Mouse (Mus musculus) cerebellum, adult 2 months (tissue): Measurements from ENCODE around the gene Car10. TPM values are rescaled to one million over a fixed set of nuclear protein-coding genes. Genes with fewer than 3 reads are reported as not detected.

ENCODE experiments used
- DNase-seq, 2 experiments: peaks; one replicate each; pipeline ENCODE4 v3.0.0; 2021
- H3K27ac ChIP-seq: fragments of 200-500 bp; 2 replicates; pipeline ENCODE4 v1.5.1; 2012; ENCODE audit warnings: low read length, control low read depth, inconsistent platforms; ENCODE audit not compliant: insufficient read depth
- H3K27me3 ChIP-seq: fragments of 200-500 bp; 2 replicates; pipeline ENCODE4 v1.6.1; 2012; ENCODE audit warnings: inconsistent platforms, mild to moderate bottlenecking, low read length, moderate library complexity; ENCODE audit not compliant: control insufficient read depth, insufficient read depth
- H3K4me1 ChIP-seq: fragments of 200-500 bp; 2 replicates; pipeline ENCODE4 v1.6.1; 2011; ENCODE audit warnings: low read length; ENCODE audit not compliant: control insufficient read depth, insufficient read depth
- H3K4me3 ChIP-seq: fragments of 200-500 bp; replicated peaks from 2 replicates; pipeline ENCODE3; 2011; ENCODE audit warnings: mild to moderate bottlenecking, low read depth, low read length, control low read depth; ENCODE audit not compliant: insufficient read depth
- CTCF ChIP-seq: fragments of 200-500 bp; IDR thresholded peaks from 2 replicates; pipeline ENCODE4 v1.5.1; 2011; ENCODE audit warnings: low read depth, mild to moderate bottlenecking, control low read depth, low read length, moderate library complexity, borderline replicate concordance; ENCODE audit not compliant: insufficient read depth
- POLR2A ChIP-seq: fragments of 200-500 bp; IDR thresholded peaks from 2 replicates; pipeline ENCODE4 v1.6.1; 2011; ENCODE audit warnings: low read length, control low read depth, borderline replicate concordance; ENCODE audit not compliant: insufficient read depth
- WGBS: fragments of 180-500 bp; shearing (Covaris S2); methylation state at CpG from one replicate; pipeline ENCODE4 v1.1.7; 2018; 5-methylcytosine and 5-hydroxymethylcytosine counted together
- polyA plus RNA-seq: library from polyadenylated mRNA; depleted of rRNA; stranded (reverse); fragments of >200 nt; gene quantifications from 2 replicates; pipeline ENCODE4 v1.2.3, GENCODE M21; 2012

Gene Car10
- polyA plus RNA-seq, 1 experiment: 92.4 TPM

DNA sequence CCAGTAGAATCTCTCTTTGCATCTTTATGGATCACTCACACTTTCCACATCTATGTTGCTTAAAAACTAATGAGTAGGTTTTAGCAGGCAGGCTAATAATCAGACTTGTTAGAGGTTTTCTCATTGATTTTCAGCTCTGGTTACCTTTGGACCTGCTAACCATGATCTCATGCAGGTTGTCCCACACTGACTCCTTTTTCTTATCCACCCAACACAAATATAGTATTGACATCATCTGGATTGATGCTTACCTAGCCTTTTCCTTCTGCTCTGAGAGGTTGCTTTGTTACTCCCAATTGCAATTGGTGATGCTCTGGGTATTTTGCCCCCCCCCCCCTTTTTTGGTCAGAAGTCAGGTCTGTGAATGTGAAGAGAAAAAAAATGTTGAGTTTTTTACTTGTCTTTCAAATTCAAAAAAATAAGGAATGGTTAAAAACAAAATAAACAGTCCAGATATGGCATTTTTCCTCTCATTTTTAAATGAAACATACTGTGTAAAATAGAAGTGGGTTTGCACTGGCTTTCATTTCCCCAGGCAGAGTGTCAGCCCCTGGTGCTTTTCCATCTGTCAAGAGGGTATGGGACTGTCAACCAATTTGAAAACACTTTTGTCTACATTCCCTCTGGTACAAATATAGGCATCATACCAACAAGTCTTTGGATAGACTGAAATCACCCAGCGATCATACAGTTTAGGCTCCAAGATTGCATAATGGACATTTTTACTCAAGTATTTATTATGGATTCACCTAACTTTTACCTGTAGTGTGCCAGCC lies 75.9 kb downstream of the Car10 start:
- peak overlapping the region; percentile 84; the same call in 1 of the 2 replicates for H3K27ac ChIP-seq
- no peaks in the 10 kb centered on the region for H3K27me3 ChIP-seq
- 4% methylated on average over 1 of the region's 1 CpGs for WGBS
- TF ChIP-seq CTCF (no peak), POLR2A (no peak)
- H3K4me1 ChIP-seq: peaks cover 27% of the 10 kb centered on the region
- DNase-seq: peak; percentile 84 to 94
- no peak overlapping the region for H3K4me3 ChIP-seq

DNA sequence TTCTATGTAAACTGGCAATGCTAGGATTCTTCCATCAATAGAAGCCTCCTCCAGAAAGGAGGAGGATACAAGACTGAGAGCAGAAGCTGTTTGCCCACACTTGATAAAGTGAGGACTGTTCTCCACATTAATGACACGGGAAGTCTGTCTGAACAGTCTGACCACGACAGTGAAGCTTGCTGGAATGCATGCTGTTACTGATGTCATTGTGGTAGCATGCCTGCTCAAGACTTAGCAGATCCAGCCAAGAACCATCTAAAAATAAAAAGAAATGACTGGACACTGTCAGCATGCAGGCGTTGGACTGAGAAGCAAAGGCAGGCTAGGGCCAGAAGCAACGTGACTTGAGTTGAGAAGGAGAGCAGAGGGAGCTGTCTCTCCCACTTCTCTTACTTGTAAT lies 87.6 kb downstream of the Car10 start:
- Histone ChIP-seq H3K4me1 (peaks cover 19% of the 10 kb centered on the region; the same call in 1 of the 2 replicates), H3K27ac (peak overlapping the region; percentile 47; the same call in 1 of the 2 replicates), H3K27me3 (no peaks in the 10 kb centered on the region), H3K4me3 (no peak overlapping the region)
- peak; percentile 77 to 93 for DNase-seq
- TF ChIP-seq POLR2A (no peak), CTCF (no peak)
- WGBS: 6% methylated on average over 4 of the region's 4 CpGs

DNA sequence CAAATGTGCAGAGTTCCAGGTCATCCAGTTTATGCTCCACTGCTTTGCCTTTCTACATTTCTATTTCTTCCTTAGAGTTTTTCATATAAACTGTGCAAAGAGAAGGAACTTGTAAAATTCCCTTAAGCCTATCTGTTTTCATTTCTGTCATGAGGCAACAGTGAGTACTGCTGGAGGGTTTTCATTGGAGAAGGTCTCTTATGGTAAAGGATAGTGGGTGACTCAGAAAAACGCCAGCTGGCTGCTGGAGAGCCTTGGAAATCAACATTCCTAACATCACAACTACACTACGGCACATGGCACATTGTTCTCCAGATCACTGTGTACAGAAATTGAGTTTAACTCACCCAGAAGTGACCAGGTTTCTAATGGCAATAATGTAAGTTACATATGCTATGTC lies 88.3 kb downstream of the Car10 start:
- Histone ChIP-seq H3K4me3 (no peak overlapping the region), H3K27ac (peak overlapping the region; percentile 47; the same call in 1 of the 2 replicates), H3K27me3 (no peaks in the 10 kb centered on the region), H3K4me1 (peaks cover 19% of the 10 kb centered on the region; the same call in 1 of the 2 replicates)
- WGBS: 21% methylated on average over 2 of the region's 2 CpGs
- no peak for TF ChIP-seq POLR2A
- no peak for TF ChIP-seq CTCF
- DNase-seq: peak in 1 of 2 experiments; percentile 57

DNA sequence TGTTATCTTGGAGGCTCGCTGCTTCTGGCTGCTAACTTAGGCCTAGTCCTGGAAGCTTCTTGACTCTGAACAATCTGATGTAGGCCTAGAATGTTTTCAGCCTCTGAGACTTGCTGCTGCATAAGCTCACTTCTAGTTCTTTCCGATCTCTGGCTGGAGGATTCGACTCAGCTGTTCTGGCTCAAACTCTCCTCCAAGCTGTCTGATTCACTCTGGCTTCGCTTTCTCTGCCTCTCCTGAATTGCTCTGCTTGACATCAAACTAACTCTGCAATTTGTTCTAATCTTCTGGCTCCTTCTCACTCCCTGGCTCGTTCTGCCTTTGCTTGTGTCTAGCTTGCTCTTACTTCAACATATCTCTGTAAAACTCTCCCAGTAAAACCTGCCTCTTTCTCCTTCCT lies 90.8 kb downstream of the Car10 start:
- TF ChIP-seq POLR2A: no peak
- no peak for TF ChIP-seq CTCF
- Histone ChIP-seq H3K27ac (no peak overlapping the region), H3K4me1 (peaks cover 19% of the 10 kb centered on the region; the same call in 1 of the 2 replicates), H3K4me3 (no peak overlapping the region), H3K27me3 (no peaks in the 10 kb centered on the region)
- WGBS: 43% methylated on average over 5 of the region's 5 CpGs
- no peak for DNase-seq

DNA sequence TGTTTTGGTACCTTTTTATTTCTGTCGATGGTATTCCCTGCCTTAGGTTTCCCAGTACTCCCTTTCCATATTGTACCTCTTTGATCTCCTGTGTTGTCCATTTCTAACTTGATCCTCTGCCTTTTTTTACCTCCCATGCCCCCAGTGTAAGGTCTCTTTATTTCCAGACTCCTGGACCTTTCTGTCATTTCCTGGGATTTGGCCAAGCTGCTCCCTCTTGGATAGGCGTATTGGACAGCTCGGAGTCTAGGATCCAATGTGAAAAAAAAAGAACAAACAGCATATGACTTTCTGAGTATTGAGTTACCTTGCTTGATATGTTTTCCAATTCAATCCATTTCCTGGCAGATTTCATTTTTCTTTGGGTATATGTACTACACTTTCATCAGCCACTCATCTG lies 102.2 kb downstream of the Car10 start:
- peak in 1 of 2 experiments; percentile 76 for DNase-seq
- peak overlapping the region; percentile 53; the same call in 1 of the 2 replicates for H3K27ac ChIP-seq
- H3K4me1 ChIP-seq: peaks cover 9% of the 10 kb centered on the region; the same call in 1 of the 2 replicates
- TF ChIP-seq CTCF (no peak), POLR2A (no peak)
- WGBS: 32% methylated on average over 3 of the region's 3 CpGs
- no peak overlapping the region for H3K4me3 ChIP-seq
- no peaks in the 10 kb centered on the region; the same call in 1 of the 2 replicates for H3K27me3 ChIP-seq

DNA sequence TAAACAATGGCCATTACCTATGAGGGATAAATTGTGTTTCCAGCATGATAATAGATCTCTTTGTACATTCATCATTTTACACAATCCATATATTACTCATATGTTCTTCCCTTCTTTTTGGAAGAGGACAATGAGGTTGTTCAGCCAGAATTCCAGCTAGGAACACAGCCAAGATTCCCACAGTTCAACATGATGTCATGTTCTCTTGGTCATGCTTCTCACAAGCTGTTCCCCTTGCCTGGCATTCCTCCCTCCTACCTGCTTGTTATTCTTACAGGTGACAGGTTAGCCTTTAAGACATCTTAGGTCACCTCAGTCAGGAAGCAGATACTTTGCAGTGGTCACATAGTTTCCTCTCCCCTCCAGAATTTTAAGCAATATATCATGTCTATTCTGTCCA lies 119.6 kb downstream of the Car10 start:
- DNase-seq: peak; percentile 78 to 93
- no peaks in the 10 kb centered on the region for H3K27me3 ChIP-seq

DNA sequence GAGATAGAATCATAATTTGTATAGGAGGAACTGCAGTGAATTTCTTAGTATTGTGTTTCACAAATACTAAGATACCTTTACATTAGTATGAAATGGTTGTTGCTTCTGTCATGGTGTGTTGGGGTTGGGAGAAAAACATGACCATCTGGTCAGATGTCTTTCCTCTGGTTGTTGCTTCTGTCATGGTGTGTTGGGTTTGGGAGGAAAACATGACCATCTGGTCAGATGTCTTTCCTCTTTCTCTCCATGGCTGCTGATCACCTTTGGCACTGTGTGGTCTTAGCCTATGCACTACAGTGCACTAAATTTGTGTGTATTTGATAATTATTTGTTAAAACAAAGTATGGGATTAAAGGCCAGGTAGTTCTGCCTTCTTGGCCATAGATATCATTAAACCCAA lies 132.2 kb downstream of the Car10 start:
- Histone ChIP-seq H3K4me3 (no peak overlapping the region), H3K4me1 (peaks cover 7% of the 10 kb centered on the region; the same call in 1 of the 2 replicates), H3K27me3 (no peaks in the 10 kb centered on the region), H3K27ac (peak overlapping the region; percentile 72; the same call in 1 of the 2 replicates)
- no peak for TF ChIP-seq POLR2A
- TF ChIP-seq CTCF: no peak
- DNase-seq: peak in 1 of 2 experiments; percentile 42

More for the DNA sequence above, 119.6 kb downstream of the Car10 start:
- Histone ChIP-seq H3K4me1 (peaks cover 18% of the 10 kb centered on the region; the same call in 1 of the 2 replicates), H3K27ac (peak overlapping the region; percentile 85; the same call in 1 of the 2 replicates), H3K4me3 (no peak overlapping the region)
- TF ChIP-seq POLR2A: no peak
- no peak for TF ChIP-seq CTCF
